Mouse (Mus musculus): ENCODE measurements around the gene Crb3. TPM values are rescaled to one million over a fixed set of nuclear protein-coding genes. Genes with fewer than 3 reads are reported as not detected.

Gene Crb3
- 1.0 and 1.1 TPM in 2 replicates for polyA plus RNA-seq (2014; fragmentation: Nextera tagmentation; extraction: Ambion mirVana)

DNA sequence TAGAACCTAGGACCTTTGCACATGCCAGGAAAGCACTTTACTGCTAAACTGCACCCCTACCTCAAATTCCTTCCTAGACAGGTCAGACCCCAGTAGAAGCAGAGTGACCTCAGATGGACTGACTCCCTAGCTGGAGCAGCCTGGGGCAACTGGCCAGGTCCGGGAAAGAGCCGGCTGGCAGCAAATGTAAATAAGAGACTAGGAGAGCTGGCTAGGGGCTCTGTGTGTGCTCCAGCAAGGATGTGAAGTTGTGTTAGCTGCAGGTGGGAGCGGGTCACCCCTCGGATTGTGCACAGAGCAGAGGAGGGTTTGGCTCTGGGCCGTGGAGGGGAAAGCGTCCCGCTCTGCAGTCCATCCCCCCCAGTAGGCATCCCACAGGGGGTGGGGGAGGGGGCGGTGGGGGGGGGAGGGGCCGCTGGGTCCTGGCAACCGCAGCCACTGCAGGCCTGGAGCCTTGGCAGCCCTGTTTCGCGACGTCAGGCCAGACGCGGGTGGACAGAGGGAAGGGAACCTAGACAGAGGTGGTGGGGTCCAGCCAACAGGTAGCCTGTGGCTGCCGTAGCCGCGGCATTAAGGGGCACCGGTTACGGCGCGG is at the start of gene Crb3:
TSS of gene Crb3 (plus strand) at position 215 of the 595 bp plus-strand sequence.
- H3K4me3 ChIP-seq (ENCODE audit: low read depth, low read length): peak within 1 kb of the TSS; percentile 72
- no peak within 1 kb of the TSS for H3K27ac ChIP-seq (replicated peaks; ENCODE audit: low read depth, low read length)
- H3K9me3 ChIP-seq (ENCODE audit: control insufficient read depth, low read length): no peaks in the 10 kb centered on the region
- peaks cover 34% of the 10 kb centered on the region for H3K27me3 ChIP-seq (ENCODE audit: control insufficient read depth, insufficient read depth, low read length)
- 0% methylated on average over 15 of the region's 22 CpGs for WGBS
- ATAC-seq (ENCODE audit: insufficient number of reproducible peaks, low FRiP score, low TSS enrichment, low read depth): 0 out of 2 replicates have a peak, but pooled peaks have one; percentile 2
- H3K4me2 ChIP-seq (ENCODE audit: low read depth, severe bottlenecking): peak within 1 kb of the TSS; percentile 72
- DNase-seq (ENCODE audit: low spot score): peak; percentile 57
- no peaks in the 10 kb centered on the region for H3K36me3 ChIP-seq (ENCODE audit: control insufficient read depth, insufficient read depth, low read length)
- H3K9ac ChIP-seq (ENCODE audit: low read length): peak within 1 kb of the TSS; percentile 41
- H3K4me1 ChIP-seq (ENCODE audit: control insufficient read depth, insufficient read depth, low read length): no peaks in the 10 kb centered on the region

GRCm38 (mm10) chr17:57010911-57011235 is 48.0 kb upstream of the Crb3 start:
- H3K36me3 ChIP-seq (ENCODE audit: control insufficient read depth, insufficient read depth, low read length): peaks cover 6% of the 10 kb centered on the region; the same call in 1 of the 2 replicates
- under 1% methylated on average over 19 of the region's 19 CpGs for WGBS
- peak overlapping the region; percentile 53; the same call in 1 of the 2 replicates for H3K9ac ChIP-seq (ENCODE audit: low read length)
- H3K4me2 ChIP-seq (ENCODE audit: low read depth, severe bottlenecking): peak overlapping the region; percentile 74
- ATAC-seq (ENCODE audit: insufficient number of reproducible peaks, low FRiP score, low TSS enrichment, low read depth) (peak; percentile 44), DNase-seq (ENCODE audit: low spot score) (no peak)
- H3K4me1 ChIP-seq (ENCODE audit: control insufficient read depth, insufficient read depth, low read length): peaks cover 4% of the 10 kb centered on the region; the same call in 1 of the 2 replicates
- no peaks in the 10 kb centered on the region for H3K9me3 ChIP-seq (ENCODE audit: control insufficient read depth, low read length)
- no peak overlapping the region for H3K27ac ChIP-seq (replicated peaks; ENCODE audit: low read depth, low read length)
- H3K4me3 ChIP-seq (ENCODE audit: low read depth, low read length): peak overlapping the region; percentile 68
- no peaks in the 10 kb centered on the region for H3K27me3 ChIP-seq (ENCODE audit: control insufficient read depth, insufficient read depth, low read length)

DNA sequence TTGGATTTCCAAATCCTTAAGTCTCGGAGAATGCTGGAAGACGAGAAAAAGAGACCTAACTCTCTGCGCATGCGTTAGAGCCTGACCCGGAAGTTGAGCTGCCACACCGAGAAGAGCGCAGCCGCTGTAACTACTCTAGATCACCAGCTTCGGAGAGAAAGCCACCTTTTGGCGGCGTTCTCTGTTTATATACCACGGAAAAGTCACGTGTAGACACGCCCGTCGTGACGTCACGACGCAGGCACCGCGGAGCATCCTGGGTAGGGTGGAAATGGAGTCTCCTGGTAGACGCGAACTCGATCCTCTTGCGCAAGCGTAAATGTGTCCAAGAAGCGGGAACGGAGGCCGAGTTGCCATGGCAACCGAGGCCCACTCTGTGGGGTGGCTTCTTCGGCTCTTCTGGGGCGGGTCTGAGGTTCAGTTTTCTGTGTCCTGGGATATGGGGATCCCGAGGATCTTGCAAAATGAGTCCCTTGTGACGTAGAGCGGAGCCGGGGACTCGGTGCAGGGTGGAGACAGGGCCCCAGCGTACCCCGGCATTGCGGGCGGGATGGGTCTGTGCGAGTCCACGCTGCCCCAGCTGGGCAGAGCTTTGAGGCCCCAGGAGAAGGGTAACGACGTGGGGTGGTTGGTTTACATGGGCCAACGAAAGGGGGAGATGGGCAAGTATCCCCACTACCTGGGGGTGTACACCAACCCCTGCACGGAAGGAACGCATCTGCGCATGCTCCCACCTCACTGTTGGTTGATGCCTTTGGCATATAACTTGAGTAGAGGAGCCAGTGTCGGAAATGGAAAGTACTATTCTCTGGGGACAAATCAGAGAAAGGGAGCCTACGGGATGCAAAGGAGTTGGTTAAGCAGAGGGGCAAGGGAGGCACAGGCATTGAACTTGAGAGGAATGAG is 47.4 kb upstream of the Crb3 start, which contains the start of the genes Gtf2f1 and Gm17949:
TSS of gene Gtf2f1 (minus strand) at position 53 of the 906 bp plus-strand sequence.
TSS of gene Gm17949 (plus strand) at position 234 of the 906 bp plus-strand sequence.
- peak; percentile 99 for DNase-seq (ENCODE audit: low spot score)
- no peaks in the 10 kb centered on the region for H3K27me3 ChIP-seq (ENCODE audit: control insufficient read depth, insufficient read depth, low read length)
- peaks cover 2% of the 10 kb centered on the region; the same call in 1 of the 2 replicates for H3K36me3 ChIP-seq (ENCODE audit: control insufficient read depth, insufficient read depth, low read length)
- peak; percentile 89 for ATAC-seq (ENCODE audit: insufficient number of reproducible peaks, low FRiP score, low TSS enrichment, low read depth)
- H3K4me1 ChIP-seq (ENCODE audit: control insufficient read depth, insufficient read depth, low read length): peaks cover 4% of the 10 kb centered on the region; the same call in 1 of the 2 replicates
- H3K9me3 ChIP-seq (ENCODE audit: control insufficient read depth, low read length): no peaks in the 10 kb centered on the region
- peak within 1 kb of the TSS; percentile 84 for H3K4me2 ChIP-seq (ENCODE audit: low read depth, severe bottlenecking)
- peak within 1 kb of the TSS; percentile 68 for H3K4me3 ChIP-seq (ENCODE audit: low read depth, low read length)
- under 1% methylated on average over 51 of the region's 51 CpGs for WGBS
- H3K27ac ChIP-seq (replicated peaks; ENCODE audit: low read depth, low read length): peak within 1 kb of the TSS; percentile 72
- peak within 1 kb of the TSS; percentile 80 for H3K9ac ChIP-seq (ENCODE audit: low read length)

GRCm38 (mm10) chr17:57012245-57012795 is 46.6 kb upstream of the Crb3 start:
- peak overlapping the region; percentile 72; the same call in 1 of the 2 replicates for H3K27ac ChIP-seq (replicated peaks; ENCODE audit: low read depth, low read length)
- H3K36me3 ChIP-seq (ENCODE audit: control insufficient read depth, insufficient read depth, low read length): no peaks in the 10 kb centered on the region
- no peaks in the 10 kb centered on the region for H3K27me3 ChIP-seq (ENCODE audit: control insufficient read depth, insufficient read depth, low read length)
- 75% methylated on average over 13 of the region's 13 CpGs for WGBS
- H3K4me1 ChIP-seq (ENCODE audit: control insufficient read depth, insufficient read depth, low read length): peaks cover 4% of the 10 kb centered on the region; the same call in 1 of the 2 replicates
- no peak for ATAC-seq (ENCODE audit: insufficient number of reproducible peaks, low FRiP score, low TSS enrichment, low read depth)
- no peaks in the 10 kb centered on the region for H3K9me3 ChIP-seq (ENCODE audit: control insufficient read depth, low read length)
- H3K9ac ChIP-seq (ENCODE audit: low read length): peak overlapping the region; percentile 80; the same call in 1 of the 2 replicates
- H3K4me3 ChIP-seq (ENCODE audit: low read depth, low read length): peak overlapping the region; percentile 68; the same call in 1 of the 2 replicates
- peak overlapping the region; percentile 84; the same call in 1 of the 2 replicates for H3K4me2 ChIP-seq (ENCODE audit: low read depth, severe bottlenecking)
- no peak for DNase-seq (ENCODE audit: low spot score)

DNA sequence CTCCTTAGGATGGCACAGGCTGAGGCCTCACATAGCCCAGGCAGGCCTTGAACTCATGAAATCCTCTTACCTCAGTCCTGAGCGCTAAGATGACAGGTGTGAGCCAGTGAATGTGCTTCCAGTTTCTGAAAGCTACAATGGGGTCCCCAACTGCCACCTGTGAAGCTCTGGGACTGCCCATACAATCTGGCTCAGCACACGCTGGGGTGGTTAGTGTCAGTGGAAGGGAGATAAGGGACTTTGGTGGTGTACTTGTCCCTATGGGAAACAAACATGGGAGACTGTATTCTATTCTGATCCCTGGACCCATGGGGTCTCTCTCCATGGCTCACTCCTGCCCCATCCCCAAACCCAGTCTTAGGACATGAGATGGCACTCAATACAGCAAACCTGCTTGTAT is 39.2 kb upstream of the Crb3 start:
- H3K27me3 ChIP-seq (ENCODE audit: control insufficient read depth, insufficient read depth, low read length): no peaks in the 10 kb centered on the region
- no peak for ATAC-seq (ENCODE audit: insufficient number of reproducible peaks, low FRiP score, low TSS enrichment, low read depth)
- WGBS: 75% methylated on average over 2 of the region's 2 CpGs
- H3K4me2 ChIP-seq (ENCODE audit: low read depth, severe bottlenecking): no peak overlapping the region
- no peak for DNase-seq (ENCODE audit: low spot score)
- H3K4me1 ChIP-seq (ENCODE audit: control insufficient read depth, insufficient read depth, low read length): no peaks in the 10 kb centered on the region
- H3K9ac ChIP-seq (ENCODE audit: low read length): no peak overlapping the region
- no peak overlapping the region for H3K4me3 ChIP-seq (ENCODE audit: low read depth, low read length)
- no peaks in the 10 kb centered on the region for H3K9me3 ChIP-seq (ENCODE audit: control insufficient read depth, low read length)
- H3K36me3 ChIP-seq (ENCODE audit: control insufficient read depth, insufficient read depth, low read length): peaks cover 38% of the 10 kb centered on the region
- no peak overlapping the region for H3K27ac ChIP-seq (replicated peaks; ENCODE audit: low read depth, low read length)

- Histone ChIP-seq H3K36me3 (ENCODE audit: control insufficient read depth, insufficient read depth, low read length) (peaks cover 50% of the 10 kb centered on the region), H3K4me2 (ENCODE audit: low read depth, severe bottlenecking) (no peak overlapping the region), H3K27me3 (ENCODE audit: control insufficient read depth, insufficient read depth, low read length) (no peaks in the 10 kb centered on the region), H3K4me3 (ENCODE audit: low read depth, low read length) (no peak overlapping the region), H3K4me1 (ENCODE audit: control insufficient read depth, insufficient read depth, low read length) (no peaks in the 10 kb centered on the region), H3K27ac (replicated peaks; ENCODE audit: low read depth, low read length) (no peak overlapping the region), H3K9me3 (ENCODE audit: control insufficient read depth, low read length) (no peaks in the 10 kb centered on the region), H3K9ac (ENCODE audit: low read length) (no peak overlapping the region)
- no peak for DNase-seq (ENCODE audit: low spot score)
- WGBS: 93% methylated on average over 5 of the region's 5 CpGs
- ATAC-seq (ENCODE audit: insufficient number of reproducible peaks, low FRiP score, low TSS enrichment, low read depth): no peak
Observed at GRCm38 (mm10) chr17:57020960-57021359, 37.9 kb upstream of the Crb3 start.

DNA sequence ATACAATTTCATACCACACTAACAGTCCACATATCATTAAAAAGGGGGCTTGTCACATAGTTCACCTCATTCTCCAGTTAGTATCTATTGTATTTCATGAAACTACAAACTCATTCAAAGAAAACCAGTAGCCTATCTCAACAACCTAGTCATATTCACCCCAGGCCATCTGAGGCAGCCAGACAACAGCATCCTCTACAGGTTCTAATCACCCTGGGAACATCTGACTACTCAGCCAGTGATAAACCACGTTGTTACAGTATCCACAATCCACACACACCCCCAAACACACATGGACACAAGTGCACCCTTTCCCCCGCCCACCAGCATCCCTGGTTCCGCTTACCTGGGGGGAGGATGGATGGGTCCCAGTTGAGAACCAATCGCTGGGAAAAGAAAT is 31.4 kb upstream of the Crb3 start:
- Histone ChIP-seq H3K4me3 (ENCODE audit: low read depth, low read length) (no peak overlapping the region), H3K4me2 (ENCODE audit: low read depth, severe bottlenecking) (no peak overlapping the region), H3K9me3 (ENCODE audit: control insufficient read depth, low read length) (no peaks in the 10 kb centered on the region), H3K36me3 (ENCODE audit: control insufficient read depth, insufficient read depth, low read length) (peaks cover 47% of the 10 kb centered on the region), H3K9ac (ENCODE audit: low read length) (no peak overlapping the region), H3K4me1 (ENCODE audit: control insufficient read depth, insufficient read depth, low read length) (peaks cover 8% of the 10 kb centered on the region), H3K27ac (replicated peaks; ENCODE audit: low read depth, low read length) (no peak overlapping the region), H3K27me3 (ENCODE audit: control insufficient read depth, insufficient read depth, low read length) (no peaks in the 10 kb centered on the region)
- DNase-seq (ENCODE audit: low spot score) (no peak), ATAC-seq (ENCODE audit: insufficient number of reproducible peaks, low FRiP score, low TSS enrichment, low read depth) (no peak)
- WGBS: 88% methylated on average over 4 of the region's 4 CpGs

- 39% methylated on average over 8 of the region's 8 CpGs for WGBS
- Histone ChIP-seq H3K27ac (replicated peaks; ENCODE audit: low read depth, low read length) (no peak overlapping the region), H3K9ac (ENCODE audit: low read length) (no peak overlapping the region), H3K4me2 (ENCODE audit: low read depth, severe bottlenecking) (peak overlapping the region; percentile 97), H3K9me3 (ENCODE audit: control insufficient read depth, low read length) (no peaks in the 10 kb centered on the region), H3K4me1 (ENCODE audit: control insufficient read depth, insufficient read depth, low read length) (peaks cover 8% of the 10 kb centered on the region), H3K36me3 (ENCODE audit: control insufficient read depth, insufficient read depth, low read length) (peaks cover 28% of the 10 kb centered on the region), H3K27me3 (ENCODE audit: control insufficient read depth, insufficient read depth, low read length) (no peaks in the 10 kb centered on the region), H3K4me3 (ENCODE audit: low read depth, low read length) (peak overlapping the region; percentile 75)
- ATAC-seq (ENCODE audit: insufficient number of reproducible peaks, low FRiP score, low TSS enrichment, low read depth): no peak
- DNase-seq (ENCODE audit: low spot score): no peak
Observed at GRCm38 (mm10) chr17:57029691-57030090, 29.2 kb upstream of the Crb3 start.

Data from limb, embryonic 11.5 days (tissue).